Mouse (Mus musculus) c-Kit-positive CD71-positive TER-119-negative erythroid progenitor cells, embryonic 14.5 days (primary cell): ENCODE measurements at regions not wholly inside any gene's neighbourhood (a gene's known extent, or its start where the extent isn't known, plus 50 kb on each side); places are given as distances from the start of the nearest gene placed in this dataset.

ENCODE experiments used
- DNase-seq: peaks from one replicate; pipeline ENCODE4 v3.0.0-alpha.2; 2013; ENCODE audit warnings: low read depth

GRCm38 (mm10) chr13:107700268-107701139 lies 343.7 kb upstream of the Smim15 start:
- DNase-seq: no peak

GRCm38 (mm10) chr13:107699251-107699650 lies 345.0 kb upstream of the Smim15 start:
- no peak for DNase-seq

GRCm38 (mm10) chr13:107698345-107698744 lies 345.9 kb upstream of the Smim15 start:
- no peak for DNase-seq

- no peak for DNase-seq
These were observed 352.0 kb upstream of the Smim15 start for GRCm38 (mm10) chr13:107692123-107692830.

- DNase-seq: no peak
These were observed 355.3 kb upstream of the Smim15 start for GRCm38 (mm10) chr13:107688972-107689371.

- DNase-seq: no peak
These were observed 359.0 kb upstream of the Smim15 start for GRCm38 (mm10) chr13:107685231-107685630.

GRCm38 (mm10) chr13:107683909-107684308 lies 360.3 kb upstream of the Smim15 start:
- no peak for DNase-seq

- DNase-seq: no peak
These were observed 362.5 kb upstream of the Smim15 start for GRCm38 (mm10) chr13:107681719-107682118.

- DNase-seq: no peak
These were observed 365.4 kb upstream of the Smim15 start for GRCm38 (mm10) chr13:107678860-107679259.

GRCm38 (mm10) chr13:107677091-107677470 lies 367.2 kb upstream of the Smim15 start:
- DNase-seq: no peak

- DNase-seq: no peak
These were observed 367.7 kb upstream of the Smim15 start for GRCm38 (mm10) chr13:107676310-107677090.

GRCm38 (mm10) chr13:107672166-107672565 lies 372.1 kb upstream of the Smim15 start:
- DNase-seq: no peak

- DNase-seq: no peak
These were observed 375.7 kb upstream of the Smim15 start for GRCm38 (mm10) chr13:107668509-107668908.

- DNase-seq: no peak
These were observed 378.5 kb upstream of the Smim15 start for GRCm38 (mm10) chr13:107665775-107666174.

GRCm38 (mm10) chr13:107664197-107664596 lies 380.0 kb upstream of the Smim15 start:
- DNase-seq: no peak

- DNase-seq: no peak
These were observed 380.5 kb upstream of the Smim15 start for GRCm38 (mm10) chr13:107663745-107664144.

GRCm38 (mm10) chr13:107661414-107661813 lies 382.8 kb upstream of the Smim15 start:
- DNase-seq: no peak

- no peak for DNase-seq
These were observed 398.2 kb upstream of the Smim15 start for GRCm38 (mm10) chr13:107645865-107646645.

GRCm38 (mm10) chr13:107645121-107645864 lies 399.0 kb upstream of the Smim15 start:
- DNase-seq: no peak

GRCm38 (mm10) chr13:107644705-107645104 lies 399.5 kb upstream of the Smim15 start:
- no peak for DNase-seq
